Mouse (Mus musculus) liver, embryonic 16.5 days (tissue): ENCODE measurements around the gene Stard9. TPM values are rescaled to one million over a fixed set of nuclear protein-coding genes. Genes with fewer than 3 reads are reported as not detected.

Source experiments
- ATAC-seq: fragments of 200-750 bp; cut with Nextera tagmentation; 2 replicates; pipeline ENCODE4 v1.8.0; 2017; ENCODE audit warnings: low read depth, mild to moderate bottlenecking, moderate number of reproducible peaks, moderate library complexity
- H3K27ac ChIP-seq: fragments of 300-500 bp; sonication (generic); 2 replicates; pipeline ENCODE4 v1.5.1; 2014; ENCODE audit warnings: mild to moderate bottlenecking, low read length
- H3K27me3 ChIP-seq: fragments of 300-500 bp; sonication (generic); 2 replicates; pipeline ENCODE4 v1.6.1; 2014; ENCODE audit warnings: low read depth, low read length, mixed read lengths; ENCODE audit not compliant: control insufficient read depth, insufficient read depth
- H3K36me3 ChIP-seq: fragments of 300-500 bp; sonication (generic); 2 replicates; pipeline ENCODE4 v1.6.1; 2014; ENCODE audit warnings: mild to moderate bottlenecking; ENCODE audit not compliant: control insufficient read depth, insufficient read depth
- H3K4me1 ChIP-seq: fragments of 300-500 bp; sonication (generic); 2 replicates; pipeline ENCODE4 v1.6.1; 2014; ENCODE audit warnings: low read depth, low read length, mixed read lengths; ENCODE audit not compliant: control insufficient read depth
- H3K4me2 ChIP-seq: fragments of 300-500 bp; sonication (generic); 2 replicates; pipeline ENCODE4 v1.6.1; 2014; ENCODE audit warnings: low read depth, low read length, mixed read lengths
- H3K4me3 ChIP-seq: fragments of 300-500 bp; sonication (generic); 2 replicates; pipeline ENCODE4 v1.5.1; 2014; ENCODE audit warnings: low read depth, mild to moderate bottlenecking, low read length
- H3K9ac ChIP-seq: fragments of 300-500 bp; sonication (generic); 2 replicates; pipeline ENCODE4 v1.6.1; 2014; ENCODE audit warnings: low read depth, low read length
- H3K9me3 ChIP-seq: fragments of 300-500 bp; sonication (generic); replicated peaks from 2 replicates; pipeline ENCODE4 v1.6.1; 2016; ENCODE audit warnings: low read length; ENCODE audit not compliant: control insufficient read depth
- whole genome bisulfite sequencing: fragments of 180-500 bp; shearing (Covaris S2); extraction: QIAGEN DNeasy Blood & Tissue Kit; methylation state at CpG from one replicate; pipeline ENCODE4 v1.1.7; 2014; ENCODE audit not compliant: insufficient replicate concordance; 5-methylcytosine and 5-hydroxymethylcytosine counted together
- polyA plus RNA-seq: library from polyadenylated mRNA; unstranded; fragments of >200 nt; fragmentation: Nextera tagmentation; extraction: Ambion mirVana; gene quantifications from 2 replicates; pipeline ENCODE4 v1.2.1, GENCODE M21; 2015

The Stard9 gene
- polyA plus RNA-seq, 1 experiment from 2014 or later = 0.94 TPM

GRCm38 (mm10) chr2:120619538-120619937 lies 9.4 kb upstream of the Stard9 start:
- no peak overlapping the region for H3K4me2 ChIP-seq
- no peak for ATAC-seq
- no peak overlapping the region for H3K9ac ChIP-seq
- no peak overlapping the region for H3K27ac ChIP-seq
- H3K27me3 ChIP-seq = no peaks in the 10 kb centered on the region
- no peak overlapping the region for H3K4me3 ChIP-seq
- WGBS = 100% methylated on average over 1 of the region's 1 CpGs
- H3K9me3 ChIP-seq = no peaks in the 10 kb centered on the region
- peaks cover 20% of the 10 kb centered on the region for H3K36me3 ChIP-seq
- no peaks in the 10 kb centered on the region for H3K4me1 ChIP-seq

GRCm38 (mm10) chr2:120622920-120623319 lies 6.0 kb upstream of the Stard9 start:
- ATAC-seq = no peak
- Histone ChIP-seq H3K27me3 (no peaks in the 10 kb centered on the region), H3K9me3 (no peaks in the 10 kb centered on the region), H3K27ac (no peak overlapping the region), H3K9ac (no peak overlapping the region), H3K4me3 (no peak overlapping the region), H3K4me2 (no peak overlapping the region), H3K4me1 (no peaks in the 10 kb centered on the region), H3K36me3 (peaks cover 11% of the 10 kb centered on the region)

GRCm38 (mm10) chr2:120628076-120628865 lies 650 bp upstream of the Stard9 start:
- 21% methylated on average over 10 of the region's 10 CpGs for WGBS
- H3K4me1 ChIP-seq = peaks cover 26% of the 10 kb centered on the region
- no peaks in the 10 kb centered on the region for H3K9me3 ChIP-seq
- no peak overlapping the region for H3K27ac ChIP-seq
- H3K9ac ChIP-seq = peak overlapping the region; percentile 27; the same call in 1 of the 2 replicates
- H3K4me2 ChIP-seq = peak overlapping the region; percentile 83
- no peaks in the 10 kb centered on the region for H3K36me3 ChIP-seq
- peaks cover 7% of the 10 kb centered on the region for H3K27me3 ChIP-seq
- peak overlapping the region; percentile 59 for H3K4me3 ChIP-seq
- ATAC-seq = no peak

DNA sequence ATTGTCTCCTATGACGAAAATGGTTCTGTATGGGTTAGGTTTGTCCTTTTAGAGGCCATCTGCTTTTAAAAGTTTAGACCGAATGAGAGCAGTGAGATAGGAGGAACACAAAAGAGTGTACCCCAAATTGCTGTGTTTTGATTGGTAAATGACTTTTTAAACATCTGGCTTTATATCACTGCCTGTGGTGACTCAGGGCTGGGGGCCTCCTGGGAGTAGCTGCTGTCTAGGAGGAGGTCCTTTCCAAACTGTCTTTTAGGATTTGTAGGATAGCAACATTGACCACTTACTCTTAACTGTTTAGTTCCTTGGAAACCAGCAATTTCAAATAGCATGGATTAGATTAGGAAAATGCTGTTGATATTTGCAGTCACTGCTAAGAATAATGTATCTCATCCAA lies 1.3 kb downstream of the Stard9 start:
- Histone ChIP-seq H3K36me3 (no peaks in the 10 kb centered on the region), H3K9me3 (no peaks in the 10 kb centered on the region), H3K27ac (no peak overlapping the region), H3K4me1 (peaks cover 26% of the 10 kb centered on the region), H3K27me3 (peaks cover 7% of the 10 kb centered on the region), H3K9ac (no peak overlapping the region), H3K4me2 (peak overlapping the region; percentile 74; the same call in 1 of the 2 replicates), H3K4me3 (no peak overlapping the region)
- WGBS = 43% methylated on average over 2 of the region's 2 CpGs
- no peak for ATAC-seq

GRCm38 (mm10) chr2:120630655-120631054 lies 1.7 kb downstream of the Stard9 start:
- no peak overlapping the region for H3K4me2 ChIP-seq
- H3K27ac ChIP-seq = no peak overlapping the region
- H3K9me3 ChIP-seq = no peaks in the 10 kb centered on the region
- H3K36me3 ChIP-seq = no peaks in the 10 kb centered on the region
- no peak overlapping the region for H3K9ac ChIP-seq
- peaks cover 26% of the 10 kb centered on the region for H3K4me1 ChIP-seq
- no peak for ATAC-seq
- 24% methylated on average over 2 of the region's 2 CpGs for WGBS
- peaks cover 7% of the 10 kb centered on the region for H3K27me3 ChIP-seq
- H3K4me3 ChIP-seq = no peak overlapping the region

DNA sequence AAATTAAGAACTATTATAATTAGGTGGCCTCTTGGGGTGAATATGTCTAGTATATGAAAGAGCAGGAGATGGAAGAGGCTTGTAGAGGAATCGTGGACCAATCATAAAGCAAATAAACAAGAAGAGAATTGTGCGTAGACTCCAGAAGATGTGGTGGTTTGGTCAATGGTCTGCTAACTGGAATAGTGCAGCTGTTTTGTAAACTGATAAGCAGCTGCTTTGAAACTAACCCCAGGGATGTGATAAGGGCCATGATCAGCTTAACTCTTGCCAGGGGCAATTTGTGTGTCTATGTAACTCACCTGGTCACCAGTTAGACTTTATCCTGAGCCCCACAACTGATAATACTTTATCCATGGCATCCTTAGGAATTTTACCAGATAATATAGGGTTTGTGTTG lies 2.6 kb downstream of the Stard9 start:
- Histone ChIP-seq H3K9me3 (no peaks in the 10 kb centered on the region), H3K4me2 (0 out of 2 replicates have a peak overlapping the region, but pooled peaks have one; percentile 25), H3K4me1 (peaks cover 26% of the 10 kb centered on the region), H3K27ac (no peak overlapping the region), H3K36me3 (no peaks in the 10 kb centered on the region), H3K9ac (no peak overlapping the region), H3K4me3 (no peak overlapping the region), H3K27me3 (peaks cover 7% of the 10 kb centered on the region)
- no peak for ATAC-seq
- WGBS = 15% methylated on average over 2 of the region's 2 CpGs

GRCm38 (mm10) chr2:120631957-120632356 lies 3.0 kb downstream of the Stard9 start:
- Histone ChIP-seq H3K27me3 (peaks cover 7% of the 10 kb centered on the region), H3K36me3 (no peaks in the 10 kb centered on the region), H3K4me2 (0 out of 2 replicates have a peak overlapping the region, but pooled peaks have one; percentile 25), H3K4me1 (peaks cover 26% of the 10 kb centered on the region), H3K4me3 (no peak overlapping the region), H3K9me3 (no peaks in the 10 kb centered on the region), H3K27ac (no peak overlapping the region), H3K9ac (no peak overlapping the region)
- no peak for ATAC-seq
- WGBS = 9% methylated on average over 4 of the region's 4 CpGs

- Histone ChIP-seq H3K9me3 (no peaks in the 10 kb centered on the region), H3K4me3 (no peak overlapping the region), H3K36me3 (no peaks in the 10 kb centered on the region), H3K27me3 (no peaks in the 10 kb centered on the region), H3K9ac (no peak overlapping the region), H3K4me1 (no peaks in the 10 kb centered on the region), H3K27ac (no peak overlapping the region), H3K4me2 (no peak overlapping the region)
- WGBS = 68% methylated on average over 8 of the region's 8 CpGs
- peak; percentile 76 for ATAC-seq
These were observed 11.9 kb downstream of the Stard9 start for GRCm38 (mm10) chr2:120640835-120641234.

DNA sequence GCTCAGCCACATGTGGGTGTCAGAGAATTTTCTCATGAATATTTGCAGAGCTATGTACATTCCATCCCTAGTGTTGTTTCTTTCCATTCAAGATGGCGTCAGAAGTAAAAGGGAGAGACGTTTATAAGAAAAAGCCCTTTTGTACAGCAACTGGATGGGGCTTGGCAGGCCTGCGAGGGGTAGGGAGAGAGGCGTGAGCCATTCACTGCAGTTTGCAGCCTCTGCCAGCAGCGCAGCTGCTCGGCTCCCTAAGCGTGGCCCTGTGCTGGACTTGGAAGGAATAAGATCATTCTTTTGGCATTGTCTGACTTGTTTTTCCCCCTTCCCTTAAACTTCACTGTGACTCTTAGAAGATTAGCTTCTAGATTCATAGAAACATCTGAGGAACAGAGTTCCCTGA lies 14.9 kb downstream of the Stard9 start:
- H3K36me3 ChIP-seq = no peaks in the 10 kb centered on the region
- no peaks in the 10 kb centered on the region for H3K9me3 ChIP-seq
- no peak overlapping the region for H3K4me3 ChIP-seq
- ATAC-seq = no peak
- H3K4me2 ChIP-seq = no peak overlapping the region
- WGBS = 58% methylated on average over 7 of the region's 7 CpGs
- no peaks in the 10 kb centered on the region for H3K4me1 ChIP-seq
- H3K9ac ChIP-seq = no peak overlapping the region
- no peak overlapping the region for H3K27ac ChIP-seq
- H3K27me3 ChIP-seq = no peaks in the 10 kb centered on the region
